Mouse (Mus musculus): ENCODE data around the gene Mterf1b.
"Not testable (repeated sequence)": the region's sequence is repeated elsewhere in the genome, so short reads cannot be mapped to it uniquely, and the experiment has no call there.

The Mterf1b gene

DNA sequence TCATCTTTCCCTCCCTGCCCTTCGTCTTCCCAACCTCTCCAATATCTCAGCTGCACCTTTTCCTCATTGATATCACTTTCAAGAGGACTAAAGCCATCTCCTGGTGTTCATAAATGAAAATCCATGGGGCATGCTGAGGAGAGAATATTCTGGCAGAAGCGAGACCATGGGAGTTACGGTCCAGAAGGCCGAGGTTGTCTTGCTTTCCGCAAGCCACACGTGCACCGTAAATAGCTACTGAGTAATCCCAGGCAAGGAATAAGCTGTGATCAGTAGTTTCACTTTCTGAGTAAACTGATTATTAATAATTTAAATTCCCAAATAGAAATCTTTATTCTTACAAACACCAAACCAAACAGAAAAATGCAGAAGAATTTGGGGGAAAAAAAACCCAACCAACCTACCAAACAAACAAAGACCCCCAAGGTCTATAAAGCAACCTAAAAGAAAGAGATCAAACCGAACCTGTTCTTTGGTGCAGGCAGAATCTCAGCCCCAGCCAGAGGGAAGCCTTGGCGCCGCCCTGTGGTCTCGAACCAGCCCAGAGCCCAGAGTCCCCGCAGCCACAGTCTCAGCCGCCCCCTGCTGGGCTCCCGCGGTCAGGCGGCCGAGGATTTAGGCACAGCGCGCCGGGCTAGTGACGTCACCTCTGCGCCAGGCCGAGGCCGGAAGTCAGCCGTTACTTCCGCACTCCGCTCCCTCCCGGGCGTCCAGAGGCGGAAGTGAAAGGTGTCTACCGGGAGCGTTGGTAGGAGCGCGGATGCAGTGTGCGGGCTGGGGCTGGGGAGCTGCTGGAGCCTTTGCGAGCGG is at the start of gene Mterf1b:
Gene Mterf1b, plus strand, starts transcription at position 697 of the 810 bp plus-strand sequence.
- not testable (repeated sequence) for DNase-seq (ENCODE audit: low read depth, low spot score)

DNA sequence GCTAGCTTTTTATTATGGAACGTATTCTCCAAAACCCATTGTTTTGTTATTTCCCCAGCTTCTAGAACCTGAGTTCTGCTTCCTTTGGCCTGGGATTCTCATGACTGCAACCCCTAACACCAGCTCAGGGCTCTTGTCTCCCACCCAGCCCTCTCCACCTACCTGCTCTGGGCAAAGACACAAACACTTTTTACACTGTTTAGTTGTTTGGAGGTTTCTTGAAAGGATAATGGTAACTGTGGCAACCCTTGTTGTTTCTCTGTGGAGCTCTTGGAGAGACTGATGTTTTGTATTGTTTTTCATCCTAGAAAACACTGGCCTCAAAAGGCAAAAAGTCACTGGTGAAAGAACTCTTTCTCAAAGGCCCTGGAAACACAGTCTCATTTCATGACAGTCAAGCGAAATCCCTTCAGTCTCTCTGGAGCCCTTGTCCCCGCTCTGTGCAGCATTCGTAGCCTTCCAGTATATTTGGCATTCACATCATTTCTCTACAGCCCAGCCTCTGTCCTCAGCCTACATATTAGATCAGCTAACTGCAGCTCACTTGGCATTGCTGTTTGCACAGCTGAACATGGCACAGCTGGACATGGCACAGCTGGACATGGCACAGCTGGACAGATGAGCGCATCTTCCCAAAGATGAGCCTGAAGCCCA is 32.6 kb upstream of the Mterf1b start:
- DNase-seq (ENCODE audit: low read depth, low spot score): not testable (repeated sequence)

DNA sequence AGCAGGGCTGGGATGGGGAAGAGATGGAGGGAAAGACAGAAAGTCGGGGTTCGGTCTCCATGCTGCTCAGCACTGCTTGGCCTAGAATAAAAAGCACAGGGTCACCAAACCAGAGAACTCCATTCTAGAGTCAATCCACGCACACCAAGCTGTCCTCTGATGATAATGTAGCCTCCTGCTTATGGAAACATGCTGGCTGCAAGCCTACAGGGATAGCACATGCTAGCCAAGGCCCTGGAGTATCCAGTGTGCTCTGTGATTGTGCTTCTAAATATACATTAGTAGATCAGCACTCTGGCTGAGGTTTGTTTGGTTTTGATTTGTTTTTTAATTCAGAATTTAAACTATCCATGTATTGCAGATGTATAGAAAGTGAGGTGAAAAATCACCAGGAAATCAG is 30.6 kb upstream of the Mterf1b start:
- DNase-seq (ENCODE audit: low read depth, low spot score): no peak

DNA sequence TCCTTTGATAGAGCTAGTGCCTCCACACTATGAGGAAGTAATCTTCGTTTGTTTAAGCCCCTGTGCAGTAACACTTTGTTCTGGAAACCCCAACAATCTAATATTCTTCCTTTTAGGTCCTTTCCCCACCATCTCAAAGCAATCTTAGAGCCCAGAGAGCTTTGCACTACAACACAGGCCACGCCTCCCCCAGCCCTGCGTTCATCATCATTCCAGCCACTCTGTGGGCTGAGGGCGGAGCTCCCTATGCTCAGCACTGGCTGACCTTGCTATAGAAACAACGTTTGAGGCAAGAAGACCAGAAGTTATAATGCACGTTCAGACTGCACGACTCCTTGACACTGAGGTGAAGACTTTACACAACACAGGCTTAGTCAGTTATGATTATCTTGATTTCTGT is 29.7 kb upstream of the Mterf1b start:
- no peak for DNase-seq (ENCODE audit: low read depth, low spot score)

DNA sequence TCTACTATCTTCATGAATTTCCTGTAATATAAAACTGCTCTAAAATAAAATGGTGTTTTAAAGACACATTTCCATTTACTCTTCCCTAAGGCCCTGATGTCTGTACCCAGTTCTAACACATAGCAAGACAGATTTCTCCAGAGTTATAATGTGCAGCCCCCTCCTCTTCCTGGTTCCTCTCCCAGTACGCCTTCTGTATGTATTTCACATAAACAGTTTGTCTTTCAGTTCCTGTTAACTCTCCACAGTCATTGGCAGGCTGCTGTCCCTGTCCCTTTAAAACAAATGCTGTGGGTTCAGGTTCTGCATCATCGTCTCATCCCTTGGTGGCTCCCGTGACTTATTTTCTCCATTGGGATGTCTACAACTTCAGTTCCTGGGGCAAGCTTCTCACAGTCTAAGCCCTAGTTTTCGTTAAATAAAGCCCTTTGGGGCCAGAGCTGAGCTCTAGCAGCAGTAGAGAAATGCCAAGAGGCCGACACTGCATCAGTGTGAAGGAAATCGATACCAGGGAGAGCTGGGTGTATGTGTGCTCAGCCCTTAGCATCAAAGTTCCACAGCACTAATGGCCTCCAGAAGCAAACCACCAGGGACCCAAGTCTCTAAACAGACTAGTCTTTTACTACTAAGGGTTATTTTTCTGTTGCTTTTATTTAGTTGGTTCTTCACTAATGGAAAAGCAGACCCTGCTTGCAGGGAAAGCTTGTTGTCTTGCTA is 24.2 kb upstream of the Mterf1b start:
- not testable (repeated sequence) for DNase-seq (ENCODE audit: low read depth, low spot score)

DNA sequence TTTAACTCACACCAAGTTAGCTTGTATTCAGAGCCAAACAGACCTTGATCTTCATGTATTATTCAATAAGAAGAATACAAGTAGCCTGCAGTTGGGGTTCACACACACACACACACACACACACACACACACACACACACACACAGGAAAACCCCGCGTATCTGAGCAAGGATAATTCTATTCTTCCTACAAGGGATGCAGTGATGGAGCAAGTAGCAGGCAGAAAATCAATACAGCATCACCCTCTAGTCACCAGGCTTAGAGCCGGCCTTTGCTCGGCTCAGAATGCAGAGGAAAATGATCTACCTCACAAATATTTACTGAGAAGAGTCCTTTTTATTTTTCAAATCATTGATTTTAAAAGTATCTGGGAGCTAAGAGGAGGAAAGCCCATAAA is 23.6 kb upstream of the Mterf1b start:
- not testable (repeated sequence) for DNase-seq (ENCODE audit: low read depth, low spot score)

DNA sequence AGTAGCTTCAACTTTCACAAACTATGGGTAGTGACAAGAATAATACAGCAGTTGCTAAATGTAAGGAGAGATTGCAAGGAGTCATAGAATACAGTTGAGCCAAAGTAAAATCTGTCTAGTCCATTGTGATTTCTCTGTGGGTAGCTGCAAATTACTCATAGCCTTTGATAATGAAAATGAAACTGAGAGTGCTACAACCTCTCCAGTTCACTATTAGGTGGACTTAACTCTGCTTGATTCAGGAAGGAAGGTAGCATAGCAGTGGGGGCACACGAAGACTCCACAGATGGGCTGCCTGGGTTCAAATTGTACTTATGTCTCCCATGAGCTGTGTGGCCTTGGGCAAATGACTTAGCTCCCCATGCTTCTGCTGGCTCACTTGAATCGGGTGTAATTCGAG is 15.7 kb upstream of the Mterf1b start:
- DNase-seq (ENCODE audit: low read depth, low spot score): not testable (repeated sequence)

DNA sequence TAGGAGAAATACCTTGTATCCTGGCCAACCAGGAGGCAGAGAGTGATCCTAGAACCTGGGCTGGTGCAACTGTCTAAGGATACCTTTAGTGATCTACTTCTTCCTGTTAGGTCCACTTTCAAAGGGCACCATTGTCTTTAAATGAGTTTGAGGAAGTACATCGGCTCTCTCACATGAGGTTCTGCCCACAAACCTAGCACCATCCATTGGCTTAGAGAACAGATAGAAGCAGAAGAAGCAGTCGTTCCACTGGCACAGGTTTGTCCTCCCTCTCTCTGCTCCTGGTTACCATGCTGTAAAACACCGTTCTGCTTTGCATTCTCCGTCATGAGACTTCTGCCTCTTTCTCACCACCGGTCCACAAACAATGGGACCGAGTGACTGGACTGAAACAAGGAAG is 12.8 kb upstream of the Mterf1b start:
- no peak for DNase-seq (ENCODE audit: low read depth, low spot score)

DNA sequence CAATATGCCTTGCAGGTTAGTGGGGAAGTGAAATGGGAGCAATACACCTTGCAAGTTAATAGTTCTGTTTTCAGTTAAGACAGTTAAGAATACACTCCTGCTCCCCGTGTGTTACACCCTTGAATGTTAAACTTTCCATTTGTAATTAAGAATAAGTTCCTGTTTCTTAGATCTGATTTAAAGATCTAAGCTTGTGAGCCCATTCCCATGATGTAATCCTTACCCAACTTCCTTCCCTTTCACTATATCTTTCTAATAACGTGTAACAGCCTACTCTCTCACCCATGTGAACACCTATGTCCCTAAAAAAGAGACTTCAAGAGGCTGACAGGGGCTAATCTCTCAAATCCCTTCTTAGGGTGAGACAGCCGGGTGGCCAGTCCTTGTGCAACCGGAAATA is 5.4 kb upstream of the Mterf1b start:
- DNase-seq (ENCODE audit: low read depth, low spot score): no peak

DNA sequence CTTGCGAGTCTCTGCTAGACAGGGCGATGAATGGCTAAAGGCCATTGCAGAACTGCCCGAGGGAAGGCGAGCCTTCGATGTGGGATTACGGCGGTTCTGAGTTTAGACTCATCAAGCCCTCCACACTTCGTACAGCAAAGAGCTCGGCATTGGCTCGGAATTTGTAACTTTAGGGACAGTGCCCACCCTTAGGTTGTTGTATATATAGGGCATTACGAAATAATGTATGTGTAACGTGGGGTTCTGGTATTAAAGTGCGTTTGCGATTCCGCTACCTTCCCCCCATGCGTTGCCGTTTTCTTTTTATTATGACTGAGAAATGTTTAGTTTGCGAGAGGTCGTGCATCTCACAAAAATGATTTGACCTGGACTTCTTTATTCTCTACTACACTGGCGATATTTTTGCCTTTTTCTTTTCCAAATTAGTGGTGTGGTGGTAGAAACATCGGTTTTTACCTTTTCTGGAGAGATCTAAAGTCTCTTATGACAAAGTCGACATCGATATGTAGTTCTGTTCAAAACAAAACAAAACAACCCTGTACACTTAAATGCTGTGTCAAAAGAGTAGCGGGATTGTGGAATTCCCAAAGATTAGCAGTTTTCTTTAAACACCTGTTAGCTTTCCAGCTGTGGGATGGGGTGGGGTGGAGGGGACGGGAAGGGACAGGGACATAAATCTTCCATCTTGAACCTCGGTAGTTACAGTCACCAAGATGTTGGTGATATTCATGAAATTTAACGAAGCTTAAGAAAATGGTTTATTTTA is 497 bp downstream of the Mterf1b start:
- not testable (repeated sequence) for DNase-seq (ENCODE audit: low read depth, low spot score)

DNA sequence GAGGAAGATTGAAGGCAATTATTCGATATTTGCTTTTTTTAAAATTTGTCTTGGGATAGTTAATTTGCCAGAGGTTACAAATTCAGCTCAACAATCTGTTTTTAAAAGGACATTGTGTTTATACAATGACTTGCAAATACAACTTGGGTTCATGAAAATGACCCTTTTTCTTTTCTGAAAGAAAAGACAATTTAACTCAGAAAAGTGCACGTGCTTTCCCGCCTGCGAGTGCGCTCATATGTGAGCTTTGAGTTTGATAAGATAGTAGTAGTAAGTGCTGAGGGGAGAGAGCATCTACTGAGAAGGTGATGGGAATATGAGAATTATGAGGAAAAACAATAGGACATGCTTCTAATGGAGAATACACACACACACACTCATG is 1.1 kb downstream of the Mterf1b start:
- no peak for DNase-seq (ENCODE audit: low read depth, low spot score)

DNA sequence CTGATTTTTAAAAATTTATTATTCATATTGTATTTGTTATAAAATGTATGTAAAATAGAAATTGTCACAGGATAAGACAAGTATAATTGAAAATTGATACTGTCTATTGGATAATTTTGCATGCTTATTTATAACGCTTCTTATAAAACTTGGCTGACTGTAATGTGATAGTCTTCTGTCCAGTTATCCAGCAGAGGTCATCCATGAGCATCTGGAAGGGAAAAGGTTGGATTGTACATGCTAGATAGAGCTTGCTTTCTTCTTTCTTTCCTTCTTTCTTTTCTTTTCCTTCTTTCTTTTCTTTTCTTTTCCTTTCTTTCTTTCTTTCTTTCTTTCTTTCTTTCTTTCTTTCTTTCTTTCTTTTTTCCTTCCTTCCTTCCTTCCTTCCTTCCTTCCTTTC is 2.0 kb downstream of the Mterf1b start:
- DNase-seq (ENCODE audit: low read depth, low spot score): no peak

DNA sequence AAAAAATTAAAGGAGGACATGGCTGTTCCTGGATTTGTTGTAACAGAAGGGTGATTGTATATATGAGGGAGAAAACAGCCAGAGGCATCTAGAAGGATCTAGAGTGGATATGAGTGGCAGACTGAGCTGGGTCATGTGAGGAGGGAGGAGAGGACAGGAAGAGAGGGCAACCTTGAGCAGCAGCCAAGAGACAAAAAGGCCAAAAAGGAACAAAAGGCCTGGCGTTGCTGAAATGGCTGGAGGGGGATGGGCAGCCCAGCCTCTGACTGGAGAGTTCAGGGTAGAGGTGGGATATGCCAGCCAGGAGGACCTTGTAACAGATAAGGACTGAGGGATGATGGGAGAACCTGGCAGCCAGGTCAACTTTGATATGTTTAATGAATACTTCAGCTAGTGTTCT is 2.9 kb downstream of the Mterf1b start:
- no peak for DNase-seq (ENCODE audit: low read depth, low spot score)

DNA sequence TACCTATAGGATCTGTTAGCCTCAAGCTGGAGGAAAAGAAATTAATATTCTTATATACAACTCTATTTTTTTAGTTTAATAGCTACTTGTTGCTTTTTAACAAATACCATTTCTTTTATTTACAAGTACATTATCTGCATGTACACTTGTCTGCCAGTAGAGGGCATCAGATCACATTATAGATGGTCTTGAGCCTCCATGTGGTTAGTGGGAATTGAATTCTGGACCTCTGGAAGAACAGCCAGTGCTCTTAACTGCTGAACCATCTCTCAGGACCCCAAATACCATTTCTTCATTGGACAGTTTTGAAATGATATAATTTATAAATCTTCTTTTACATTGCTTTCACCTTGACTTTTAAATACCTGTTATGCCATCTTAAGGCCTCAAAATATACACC is 9.2 kb downstream of the Mterf1b start:
- no peak for DNase-seq (ENCODE audit: low read depth, low spot score)

DNA sequence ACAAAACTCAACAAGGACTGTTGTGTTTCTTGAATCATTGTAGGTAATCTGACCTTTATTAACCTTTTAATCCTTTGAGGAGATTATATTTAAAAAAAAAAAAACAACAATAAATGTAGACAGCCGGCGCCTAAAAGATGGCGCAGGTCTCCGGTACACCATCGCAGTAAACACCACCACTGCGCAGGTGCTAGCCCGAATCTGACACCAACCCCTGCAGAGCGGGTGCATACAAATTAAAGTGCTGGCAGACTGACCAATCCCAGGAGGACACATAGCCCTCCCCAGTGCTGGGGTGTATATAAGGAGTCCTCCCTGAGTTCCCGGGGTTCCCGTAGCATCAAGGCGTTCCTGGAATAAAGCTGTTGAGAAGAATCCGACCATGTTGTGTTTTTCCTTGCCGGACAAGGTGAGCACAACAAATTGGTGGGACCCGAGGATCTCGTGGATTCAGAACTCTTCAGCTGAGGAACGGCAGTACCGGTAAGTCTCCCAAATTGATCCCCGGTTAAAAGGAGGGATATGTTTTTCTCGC is 10.2 kb downstream of the Mterf1b start:
- DNase-seq (ENCODE audit: low read depth, low spot score): not testable (repeated sequence)

DNA sequence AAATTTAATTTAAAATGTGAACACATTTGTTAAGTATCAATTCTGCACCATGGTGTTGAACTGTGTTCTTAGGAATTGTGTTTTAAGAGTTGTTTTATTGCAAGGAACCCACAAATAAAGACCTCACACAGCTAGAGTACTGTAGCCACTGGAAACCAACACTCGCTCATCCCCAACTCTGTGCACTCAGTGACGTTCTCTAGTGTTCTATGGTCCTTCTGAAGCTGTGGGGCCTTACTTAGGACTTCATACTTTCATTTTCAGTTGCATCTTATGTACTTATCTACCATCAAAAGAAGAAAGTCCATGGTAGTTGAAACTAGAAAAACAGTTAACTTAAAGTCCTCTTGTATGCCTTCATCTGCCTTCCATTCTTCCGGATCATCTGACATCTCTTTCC is 17.9 kb downstream of the Mterf1b start:
- not testable (repeated sequence) for DNase-seq (ENCODE audit: low read depth, low spot score)

DNA sequence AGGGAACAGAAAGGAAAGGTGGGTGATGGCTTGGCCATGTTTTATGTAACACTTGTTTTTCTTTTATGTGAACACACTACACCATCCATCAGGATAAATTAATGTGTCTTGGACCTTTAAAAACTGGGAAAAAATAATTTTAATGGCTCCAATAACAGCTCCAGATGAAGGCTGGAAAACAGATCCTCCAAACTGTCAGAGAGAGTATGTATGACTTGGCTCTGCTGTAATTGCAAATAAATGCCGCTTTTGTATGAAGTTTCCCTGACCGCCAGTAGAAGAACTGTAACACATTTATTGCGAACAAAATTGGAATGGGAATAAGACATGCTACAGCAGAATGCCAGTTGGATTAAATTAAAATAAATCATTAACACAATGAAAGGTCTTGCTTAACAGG is 29.1 kb downstream of the Mterf1b start:
- no peak for DNase-seq (ENCODE audit: low read depth, low spot score)

DNA sequence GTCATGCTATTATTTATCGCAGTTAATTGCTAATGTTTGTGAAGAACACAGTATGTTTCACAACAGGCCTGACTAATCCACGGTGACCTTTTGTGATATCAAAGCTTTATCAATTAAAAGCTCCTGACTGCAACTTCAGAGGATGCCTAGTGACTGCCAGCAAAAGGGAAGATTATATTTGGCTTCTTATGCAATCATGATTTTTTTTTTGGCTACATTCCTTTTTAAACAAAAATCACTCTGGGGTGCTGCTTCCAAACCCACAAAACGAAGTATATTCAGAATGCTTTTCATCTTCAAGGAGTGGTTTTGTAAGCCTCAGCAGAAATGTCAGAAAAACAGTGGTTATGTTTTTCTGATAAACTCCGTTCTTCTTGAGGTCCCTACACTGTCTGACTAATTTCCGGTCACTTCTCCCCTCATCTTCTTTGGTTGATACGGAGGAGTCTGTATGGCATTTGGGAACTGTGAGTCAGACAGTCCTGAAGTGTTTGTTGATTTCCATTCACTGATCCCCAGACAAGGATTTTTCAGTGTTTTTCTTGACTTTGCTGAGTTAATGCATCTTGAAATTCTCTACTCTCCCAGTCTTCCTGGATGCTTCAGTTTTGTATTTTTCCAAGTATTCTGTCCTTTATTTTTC is 29.9 kb downstream of the Mterf1b start:
- no peak for DNase-seq (ENCODE audit: low read depth, low spot score)

DNA sequence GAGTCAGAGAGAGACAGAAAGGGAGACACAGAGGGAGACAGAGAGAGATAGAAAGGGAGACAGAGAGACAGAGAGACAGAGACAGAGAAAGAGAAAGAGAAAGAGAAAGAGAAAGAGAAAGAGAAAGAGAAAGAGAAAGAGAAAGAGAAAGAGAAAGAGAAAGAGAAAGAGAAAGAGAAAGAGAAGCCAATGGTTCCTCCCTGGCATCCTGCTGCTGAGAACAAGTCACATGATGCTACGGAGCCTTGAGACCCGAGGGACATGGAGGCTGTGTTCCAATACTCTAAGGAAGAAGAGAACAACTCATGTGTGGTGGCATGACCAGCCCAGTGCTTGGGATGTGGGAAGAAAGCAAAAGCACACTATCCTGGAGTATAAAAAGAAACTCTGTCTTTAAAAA is 40.0 kb downstream of the Mterf1b start:
- no peak for DNase-seq (ENCODE audit: low read depth, low spot score)

DNA sequence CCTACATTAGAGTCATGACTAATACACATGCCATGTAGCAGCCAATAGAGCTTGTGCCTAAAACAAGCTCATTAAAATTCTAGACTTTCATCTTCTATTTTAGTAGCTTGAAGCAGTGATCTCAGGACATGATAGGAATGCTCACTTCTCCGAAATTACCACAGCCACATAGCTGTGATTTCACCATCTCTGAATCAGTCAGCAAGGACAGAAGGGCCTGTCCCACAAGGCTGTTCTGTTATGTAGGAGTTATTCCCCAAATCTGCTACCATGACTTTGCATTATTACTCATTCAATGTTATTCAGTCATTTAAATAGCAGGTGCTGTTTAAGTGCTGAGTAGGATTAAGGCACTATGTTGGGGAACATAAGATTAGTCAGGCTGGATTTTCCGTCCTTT is 42.3 kb downstream of the Mterf1b start:
- DNase-seq (ENCODE audit: low read depth, low spot score): no peak

DNA sequence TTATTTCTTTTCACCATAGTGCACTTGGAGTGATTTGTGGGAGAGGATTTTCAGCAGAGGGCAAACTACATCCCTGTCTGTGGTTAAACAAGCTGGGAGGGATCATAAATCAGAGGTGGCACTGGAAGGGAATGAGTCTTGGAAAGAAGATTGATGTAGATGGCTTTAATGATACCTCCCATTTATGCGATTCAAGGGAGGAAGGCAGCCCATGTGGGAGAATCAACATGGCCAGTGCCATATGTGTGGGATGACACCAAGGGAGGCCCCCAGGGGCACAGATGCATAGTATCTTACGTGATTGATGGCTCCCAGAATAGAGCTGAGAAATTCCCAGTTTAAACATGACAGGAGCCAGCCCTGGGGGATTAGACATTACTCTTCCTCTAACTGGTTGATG is 48.0 kb downstream of the Mterf1b start:
- DNase-seq (ENCODE audit: low read depth, low spot score): no peak

Measured in WW6 (cell line).